Mouse (Mus musculus) liver, adult (tissue): Measurements from ENCODE around the gene Ring1.

Experiments used
- GATA4 ChIP-seq: IDR thresholded peaks from 2 replicates; pipeline ENCODE4 v1.6.1; 2014; ENCODE audit warnings: mild to moderate bottlenecking, low read length; ENCODE audit not compliant: insufficient replicate concordance

The Ring1 gene

GRCm38 (mm10) chr17:33977861-33978557, 46.5 kb downstream of the Ring1 start:
- no peak for TF ChIP-seq GATA4

GRCm38 (mm10) chr17:33973572-33973971, 50.9 kb downstream of the Ring1 start:
- no peak for TF ChIP-seq GATA4

- TF ChIP-seq GATA4 = no peak
Observed at GRCm38 (mm10) chr17:33972691-33973090, 51.8 kb downstream of the Ring1 start.
